Mouse (Mus musculus) liver, embryonic 13.5 days (tissue): ENCODE results near the gene Poc5. TPM values are rescaled to one million over a fixed set of nuclear protein-coding genes. Genes with fewer than 3 reads are reported as not detected.

ENCODE experiments used
- ATAC-seq: fragments of 200-750 bp; cut with Nextera tagmentation; 2 replicates; pipeline ENCODE4 v1.8.0; 2017; ENCODE audit warnings: low read depth, mild to moderate bottlenecking, moderate number of reproducible peaks, moderate library complexity
- DNase-seq: peaks from one replicate; pipeline ENCODE4 v3.0.0; 2022
- H3K27ac ChIP-seq: fragments of 300-500 bp; sonication (generic); 2 replicates; pipeline ENCODE4 v1.5.1; 2015; ENCODE audit warnings: moderate library complexity, mild to moderate bottlenecking, inconsistent platforms
- H3K27me3 ChIP-seq: fragments of 300-500 bp; sonication (generic); 2 replicates; pipeline ENCODE4 v1.6.1; 2015; ENCODE audit warnings: mild to moderate bottlenecking, inconsistent platforms
- H3K36me3 ChIP-seq: fragments of 300-500 bp; sonication (generic); 2 replicates; pipeline ENCODE4 v1.6.1; 2015; ENCODE audit warnings: mild to moderate bottlenecking, inconsistent platforms
- H3K4me1 ChIP-seq: fragments of 300-500 bp; sonication (generic); replicated peaks from 2 replicates; pipeline ENCODE4 v1.6.1; 2015; ENCODE audit warnings: inconsistent platforms
- H3K4me2 ChIP-seq: fragments of 300-500 bp; sonication (generic); 2 replicates; pipeline ENCODE4 v1.6.1; 2015; ENCODE audit warnings: inconsistent platforms, mild to moderate bottlenecking, moderate library complexity
- H3K4me3 ChIP-seq: fragments of 300-500 bp; sonication (generic); replicated peaks from 2 replicates; pipeline ENCODE4 v1.5.1; 2015; ENCODE audit warnings: mild to moderate bottlenecking, inconsistent platforms
- H3K9ac ChIP-seq: fragments of 300-500 bp; sonication (generic); 2 replicates; pipeline ENCODE4 v1.6.1; 2015; ENCODE audit warnings: mild to moderate bottlenecking, inconsistent platforms
- H3K9me3 ChIP-seq: fragments of 300-500 bp; sonication (generic); replicated peaks from 2 replicates; pipeline ENCODE4 v1.6.1; 2016; ENCODE audit warnings: inconsistent platforms
- WGBS: fragments of 180-500 bp; shearing (Covaris S2); methylation state at CpG from one replicate; pipeline ENCODE4 v1.1.7; 2015; ENCODE audit not compliant: insufficient replicate concordance; 5-methylcytosine and 5-hydroxymethylcytosine counted together
- polyA plus RNA-seq: library from polyadenylated mRNA; unstranded; fragments of >200 nt; fragmentation: Nextera tagmentation; extraction: Ambion mirVana; gene quantifications from 2 replicates; pipeline ENCODE4 v1.2.1, GENCODE M21; 2015

Gene Poc5
- 7.1 and 10.5 TPM in 2 replicates for polyA plus RNA-seq

DNA sequence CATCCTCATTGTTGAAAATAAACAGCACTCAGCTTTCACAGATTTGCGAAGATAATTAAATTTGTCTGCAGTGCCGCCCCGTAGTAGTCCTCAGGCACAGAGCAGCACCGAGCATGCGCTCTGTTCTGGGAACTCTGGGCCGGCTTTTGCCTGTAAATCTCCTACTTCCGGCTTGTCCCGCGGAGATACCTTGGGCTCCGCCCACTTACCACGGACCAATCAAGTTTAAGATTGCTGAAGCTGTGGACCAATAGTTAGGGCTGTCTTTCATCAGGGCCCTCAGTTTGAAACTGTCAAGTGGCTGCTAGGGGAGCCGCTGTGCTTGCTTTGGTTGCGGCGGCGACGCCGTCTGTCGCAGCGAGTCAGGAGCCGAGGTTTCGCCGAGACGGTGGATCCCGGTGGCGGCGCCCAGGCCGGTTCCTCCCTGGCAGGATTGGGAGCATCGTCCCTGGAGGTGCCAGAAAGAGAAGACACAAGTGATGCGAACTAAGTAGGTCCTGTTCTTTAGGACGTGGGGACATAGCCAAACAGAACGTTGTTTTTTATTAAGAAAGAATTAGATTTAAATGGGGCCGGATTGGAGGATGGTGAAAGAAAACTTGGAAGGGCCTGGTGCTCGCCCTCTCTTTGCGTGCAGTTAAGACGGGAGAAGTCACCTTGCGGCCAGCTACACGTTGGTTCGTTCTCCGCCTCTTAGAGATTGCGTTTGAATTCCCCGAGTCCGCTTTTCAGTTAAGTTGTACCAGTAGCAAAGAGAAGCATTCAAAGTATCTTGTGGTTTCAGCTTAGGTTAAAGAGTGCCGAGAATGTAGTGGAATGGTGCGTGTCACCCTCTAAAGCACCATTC is at the start of gene Poc5:
TSS of gene Poc5 (plus strand) at position 253 of the 847 bp plus-strand sequence.
- H3K27me3 ChIP-seq: no peaks in the 10 kb centered on the region
- peaks cover 31% of the 10 kb centered on the region for H3K36me3 ChIP-seq
- peak within 1 kb of the TSS; percentile 67 for H3K27ac ChIP-seq
- peak within 1 kb of the TSS; percentile 74 for H3K4me2 ChIP-seq
- no peaks in the 10 kb centered on the region for H3K9me3 ChIP-seq
- H3K4me1 ChIP-seq: peaks cover 16% of the 10 kb centered on the region
- ATAC-seq (peak; percentile 100), DNase-seq (peak; percentile 99)
- peak within 1 kb of the TSS; percentile 79 for H3K9ac ChIP-seq
- WGBS: under 1% methylated on average over 44 of the region's 44 CpGs
- H3K4me3 ChIP-seq: peak within 1 kb of the TSS; percentile 70

DNA sequence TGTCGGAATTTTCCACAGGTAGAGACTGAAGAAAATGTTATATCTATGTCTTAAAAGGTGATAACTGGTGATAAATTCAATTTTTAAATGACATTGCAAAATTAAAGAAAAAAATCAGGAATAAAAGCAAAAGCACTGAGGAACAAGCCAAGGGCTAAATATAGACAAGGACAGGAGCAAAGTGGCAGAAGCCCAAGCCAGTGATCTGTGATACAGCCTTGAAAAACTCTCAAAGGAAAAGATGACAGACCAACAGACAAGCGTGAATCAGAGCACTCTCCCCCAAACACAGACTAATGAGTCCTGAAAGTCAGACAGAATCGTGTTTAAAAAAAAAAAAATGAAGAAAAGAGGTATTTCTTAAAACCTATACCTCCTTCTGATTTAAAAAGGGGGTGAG is 46.6 kb upstream of the Poc5 start:
- Histone ChIP-seq H3K4me1 (no peaks in the 10 kb centered on the region), H3K27ac (no peak overlapping the region), H3K36me3 (no peaks in the 10 kb centered on the region), H3K4me3 (no peak overlapping the region), H3K9ac (no peak overlapping the region), H3K4me2 (no peak overlapping the region), H3K27me3 (no peaks in the 10 kb centered on the region), H3K9me3 (no peaks in the 10 kb centered on the region)
- DNase-seq (no peak), ATAC-seq (no peak)
- WGBS: 41% methylated on average over 3 of the region's 3 CpGs

DNA sequence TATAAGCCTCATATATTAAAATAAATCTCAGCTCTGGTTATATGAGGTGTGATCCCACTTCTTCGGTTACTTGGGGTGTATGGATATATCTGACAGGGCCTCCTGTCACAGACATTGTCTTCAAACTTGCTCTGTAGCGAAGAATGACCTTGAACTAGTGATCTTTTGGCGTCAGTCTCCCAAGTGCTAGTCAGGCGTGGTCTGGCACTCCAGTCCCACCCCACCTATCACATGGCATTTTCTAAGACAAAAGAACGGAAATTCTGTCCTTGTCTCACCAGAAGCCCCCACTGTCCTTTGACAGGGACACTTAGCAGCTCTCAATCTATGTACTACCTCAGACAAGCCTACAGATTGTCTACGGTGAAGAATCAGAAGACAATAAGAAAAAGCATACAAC is 43.3 kb upstream of the Poc5 start:
- Histone ChIP-seq H3K9ac (no peak overlapping the region), H3K36me3 (no peaks in the 10 kb centered on the region), H3K4me1 (no peaks in the 10 kb centered on the region), H3K9me3 (no peaks in the 10 kb centered on the region), H3K4me2 (no peak overlapping the region), H3K4me3 (no peak overlapping the region), H3K27me3 (no peaks in the 10 kb centered on the region), H3K27ac (no peak overlapping the region)
- DNase-seq (no peak), ATAC-seq (no peak)
- 54% methylated on average over 6 of the region's 6 CpGs for WGBS

DNA sequence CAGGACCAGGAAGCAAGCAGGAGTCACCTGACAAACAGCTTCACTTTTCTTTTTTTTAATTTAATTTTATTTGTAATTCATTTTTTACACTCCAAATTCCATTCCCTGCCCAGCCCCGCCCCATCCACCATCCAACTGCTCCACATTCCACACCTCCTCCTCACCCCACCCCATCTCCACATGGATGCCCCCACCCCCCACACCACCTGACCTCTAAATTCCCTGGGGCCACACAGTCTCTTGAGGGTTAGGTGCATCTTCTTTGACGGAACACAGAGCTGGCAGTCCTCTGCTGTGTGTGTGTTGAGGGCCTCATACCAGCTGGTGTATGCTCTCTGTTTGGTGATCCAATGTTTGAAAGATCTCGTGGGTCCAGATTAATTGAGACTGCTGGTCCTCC is 41.5 kb upstream of the Poc5 start:
- no peak overlapping the region for H3K27ac ChIP-seq
- no peak overlapping the region for H3K4me2 ChIP-seq
- H3K4me3 ChIP-seq: no peak overlapping the region
- no peaks in the 10 kb centered on the region for H3K36me3 ChIP-seq
- ATAC-seq: no peak
- no peaks in the 10 kb centered on the region for H3K9me3 ChIP-seq
- DNase-seq: no peak
- H3K27me3 ChIP-seq: no peaks in the 10 kb centered on the region
- no peak overlapping the region for H3K9ac ChIP-seq
- no peaks in the 10 kb centered on the region for H3K4me1 ChIP-seq
- WGBS: 40% methylated on average over 3 of the region's 3 CpGs

DNA sequence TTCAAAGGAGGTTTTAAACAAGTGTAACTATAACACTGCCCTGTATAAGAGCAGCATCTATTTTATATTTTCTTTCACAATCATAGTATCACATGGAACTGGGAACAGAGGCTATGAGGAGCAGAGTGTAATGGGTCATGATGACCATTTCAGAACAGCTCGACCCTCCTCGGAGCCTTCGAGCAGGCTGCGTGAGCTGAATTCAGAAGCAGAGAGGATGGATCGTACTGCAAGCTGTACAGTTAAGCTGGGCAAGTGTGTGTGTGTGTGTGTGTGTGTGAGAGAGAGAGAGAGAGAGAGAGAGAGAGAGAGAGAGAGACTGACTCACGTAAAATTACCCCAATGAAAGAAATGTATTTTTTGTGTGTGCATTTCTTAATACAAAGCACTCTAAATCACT is 37.9 kb upstream of the Poc5 start:
- no peak for ATAC-seq
- no peak for DNase-seq
- Histone ChIP-seq H3K9me3 (no peaks in the 10 kb centered on the region), H3K36me3 (no peaks in the 10 kb centered on the region), H3K4me1 (no peaks in the 10 kb centered on the region), H3K4me3 (no peak overlapping the region), H3K9ac (no peak overlapping the region), H3K4me2 (no peak overlapping the region), H3K27me3 (no peaks in the 10 kb centered on the region), H3K27ac (no peak overlapping the region)
- 79% methylated on average over 6 of the region's 6 CpGs for WGBS

DNA sequence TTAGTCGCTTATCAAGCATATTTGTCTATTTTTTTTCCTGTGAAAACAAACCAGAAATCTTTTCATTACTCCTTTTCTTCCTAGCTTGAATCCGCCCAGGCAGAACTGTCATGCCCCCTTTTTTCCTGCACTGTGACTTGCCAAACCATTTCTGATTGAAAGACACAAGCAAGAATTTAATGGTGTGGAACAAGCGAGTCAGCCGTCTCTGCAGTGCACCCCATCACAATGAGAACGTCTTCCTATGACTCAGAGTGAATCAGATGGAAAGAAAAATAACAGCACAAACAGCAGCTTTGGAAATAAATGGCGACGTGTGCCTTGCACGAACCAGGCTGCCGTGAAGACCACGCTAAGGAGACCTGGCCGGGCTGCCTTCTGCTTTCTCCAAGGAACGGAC is 36.8 kb upstream of the Poc5 start:
- Histone ChIP-seq H3K4me2 (no peak overlapping the region), H3K36me3 (no peaks in the 10 kb centered on the region), H3K9ac (no peak overlapping the region), H3K4me1 (no peaks in the 10 kb centered on the region), H3K9me3 (no peaks in the 10 kb centered on the region), H3K27me3 (no peaks in the 10 kb centered on the region), H3K27ac (no peak overlapping the region), H3K4me3 (no peak overlapping the region)
- ATAC-seq (no peak), DNase-seq (no peak)
- 70% methylated on average over 12 of the region's 12 CpGs for WGBS

DNA sequence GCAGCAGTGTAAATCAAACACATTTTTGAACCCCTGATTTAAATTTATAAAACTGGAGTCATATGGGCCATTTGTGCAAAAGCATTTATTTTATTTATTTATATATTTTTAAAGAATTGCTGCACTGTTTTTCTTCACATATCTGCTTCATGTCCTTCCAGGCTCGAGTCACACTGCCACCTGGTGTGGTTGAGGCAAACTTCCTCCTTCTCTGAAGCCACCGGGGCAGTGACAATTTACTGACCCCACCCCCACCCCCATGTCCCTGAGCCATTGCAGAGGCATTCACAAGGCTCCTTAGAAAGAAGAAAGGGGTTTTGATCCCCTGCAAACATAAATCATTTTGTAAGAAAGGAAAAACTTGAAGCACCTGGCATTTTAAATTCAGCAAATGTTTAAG is 12.6 kb upstream of the Poc5 start:
- no peaks in the 10 kb centered on the region for H3K36me3 ChIP-seq
- H3K4me1 ChIP-seq: no peaks in the 10 kb centered on the region
- H3K4me3 ChIP-seq: no peak overlapping the region
- WGBS: 0% methylated on average over 2 of the region's 2 CpGs
- H3K9ac ChIP-seq: no peak overlapping the region
- no peak overlapping the region for H3K27ac ChIP-seq
- H3K4me2 ChIP-seq: no peak overlapping the region
- no peaks in the 10 kb centered on the region for H3K9me3 ChIP-seq
- H3K27me3 ChIP-seq: no peaks in the 10 kb centered on the region; the same call in 1 of the 2 replicates
- ATAC-seq (no peak), DNase-seq (no peak)

DNA sequence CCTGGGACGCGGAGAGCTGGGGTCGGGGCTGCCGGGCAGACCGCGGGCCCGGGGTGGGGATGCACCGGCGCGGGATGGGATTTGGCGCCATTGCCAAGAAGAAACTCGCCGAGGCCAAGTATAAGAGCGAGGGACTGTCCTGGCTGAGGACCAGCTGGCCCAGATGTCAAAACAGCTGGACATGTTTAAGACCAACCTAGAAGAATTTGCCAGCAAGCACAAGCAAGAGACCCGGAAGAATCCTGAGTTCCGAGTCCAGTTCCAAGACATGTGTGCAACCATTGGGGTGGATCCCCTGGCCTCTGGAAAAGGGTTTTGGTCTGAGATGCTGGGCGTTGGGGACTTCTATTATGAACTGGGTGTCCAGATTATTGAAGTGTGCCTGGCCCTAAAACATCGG is 11.2 kb upstream of the Poc5 start:
- ATAC-seq: no peak
- no peaks in the 10 kb centered on the region for H3K4me1 ChIP-seq
- H3K36me3 ChIP-seq: no peaks in the 10 kb centered on the region
- H3K27ac ChIP-seq: no peak overlapping the region
- H3K4me3 ChIP-seq: no peak overlapping the region
- no peaks in the 10 kb centered on the region for H3K9me3 ChIP-seq
- H3K27me3 ChIP-seq: no peaks in the 10 kb centered on the region; the same call in 1 of the 2 replicates
- H3K9ac ChIP-seq: no peak overlapping the region
- WGBS: 82% methylated on average over 18 of the region's 18 CpGs
- H3K4me2 ChIP-seq: no peak overlapping the region
- DNase-seq: no peak

DNA sequence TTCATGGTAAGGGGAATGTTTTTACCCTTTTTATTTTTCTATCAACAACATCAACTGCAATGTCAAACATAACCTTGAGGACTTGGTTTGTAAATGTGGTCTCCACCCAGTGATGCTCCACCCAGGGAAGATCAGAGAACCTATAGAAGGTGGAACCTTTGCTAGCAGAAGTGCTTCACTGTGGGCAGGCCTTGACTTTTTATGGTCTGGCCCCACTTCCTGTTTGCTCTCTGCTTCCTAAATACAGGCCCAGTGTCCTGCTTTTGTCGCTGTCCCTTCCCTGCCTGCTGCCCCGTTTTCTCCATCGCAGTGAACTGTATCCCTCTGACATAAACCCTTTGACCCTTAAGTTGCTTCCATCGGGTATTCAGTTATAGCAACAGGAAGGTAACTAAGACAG is 10.2 kb upstream of the Poc5 start:
- Histone ChIP-seq H3K27me3 (no peaks in the 10 kb centered on the region; the same call in 1 of the 2 replicates), H3K36me3 (no peaks in the 10 kb centered on the region), H3K4me1 (no peaks in the 10 kb centered on the region), H3K27ac (no peak overlapping the region), H3K4me3 (no peak overlapping the region), H3K9me3 (no peaks in the 10 kb centered on the region), H3K9ac (no peak overlapping the region), H3K4me2 (no peak overlapping the region)
- DNase-seq (no peak), ATAC-seq (no peak)
- 31% methylated on average over 4 of the region's 4 CpGs for WGBS

DNA sequence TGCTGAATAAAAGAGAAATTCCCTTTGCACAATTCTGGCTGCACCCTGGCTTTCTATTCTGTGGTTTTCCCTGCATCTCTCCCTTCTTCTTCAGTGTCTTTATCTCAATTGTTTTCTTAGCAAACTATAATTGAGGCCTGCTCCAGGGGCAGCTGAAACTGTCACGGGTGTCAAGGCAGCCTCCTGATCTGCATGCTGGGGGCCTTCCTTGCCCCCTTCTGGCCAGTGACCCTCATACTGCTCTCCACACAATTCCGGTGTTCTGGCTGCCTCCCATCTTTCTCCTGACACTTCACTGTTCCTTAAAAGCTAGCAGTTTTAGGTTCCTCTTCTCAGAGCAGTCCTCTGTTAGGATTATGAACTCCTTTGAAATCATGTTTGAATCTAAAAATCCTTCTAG is 1.2 kb downstream of the Poc5 start:
- H3K9me3 ChIP-seq: no peaks in the 10 kb centered on the region
- peak overlapping the region; percentile 70 for H3K4me3 ChIP-seq
- no peaks in the 10 kb centered on the region for H3K27me3 ChIP-seq
- DNase-seq: no peak
- peaks cover 16% of the 10 kb centered on the region for H3K4me1 ChIP-seq
- peak overlapping the region; percentile 74 for H3K4me2 ChIP-seq
- H3K36me3 ChIP-seq: peaks cover 40% of the 10 kb centered on the region
- ATAC-seq: no peak
- WGBS: 17% methylated on average over 2 of the region's 2 CpGs
- peak overlapping the region; percentile 79 for H3K9ac ChIP-seq
- no peak overlapping the region for H3K27ac ChIP-seq

DNA sequence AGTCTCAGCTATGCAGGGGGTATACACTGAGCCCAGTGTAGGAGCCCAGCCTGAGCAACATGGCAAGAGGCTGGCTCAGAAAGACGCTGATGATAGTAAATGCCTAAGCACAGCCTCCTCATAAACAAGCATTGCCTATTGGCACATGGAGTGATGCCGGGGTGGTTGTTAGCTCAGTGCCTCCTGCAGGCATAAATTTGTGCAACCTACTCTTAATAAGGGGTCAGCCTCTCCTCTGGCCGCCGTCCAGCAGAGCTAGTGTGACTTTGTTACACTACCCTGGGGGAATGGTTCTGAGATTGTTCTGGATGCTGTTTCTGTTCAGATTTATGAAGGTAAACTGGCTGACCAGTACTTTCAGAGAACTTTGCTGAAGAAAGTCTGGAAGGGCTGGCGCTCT is 13.2 kb downstream of the Poc5 start:
- Histone ChIP-seq H3K9ac (no peak overlapping the region), H3K4me2 (no peak overlapping the region), H3K9me3 (no peaks in the 10 kb centered on the region), H3K27ac (no peak overlapping the region), H3K27me3 (no peaks in the 10 kb centered on the region), H3K4me3 (no peak overlapping the region), H3K4me1 (no peaks in the 10 kb centered on the region), H3K36me3 (peaks cover 91% of the 10 kb centered on the region)
- 88% methylated on average over 5 of the region's 5 CpGs for WGBS
- DNase-seq (no peak), ATAC-seq (no peak)

DNA sequence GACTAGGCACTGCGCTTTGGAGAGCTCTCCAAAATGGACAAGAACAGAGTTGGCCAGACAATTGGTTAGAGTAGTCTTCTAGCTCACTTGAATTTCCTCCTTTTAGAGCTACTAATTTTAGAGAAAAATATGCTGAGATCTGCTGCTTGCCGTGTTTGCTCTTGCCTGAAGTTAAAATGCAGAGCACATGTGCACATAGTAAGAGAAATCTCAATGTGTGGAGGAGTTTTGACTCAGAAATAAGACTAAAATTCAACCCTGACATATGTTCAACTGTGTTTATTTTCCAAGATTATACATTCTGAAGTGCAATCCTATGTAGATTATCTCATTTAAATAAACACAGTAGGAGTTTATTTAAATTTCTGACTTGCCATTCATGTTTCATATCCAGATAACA is 17.4 kb downstream of the Poc5 start:
- no peak overlapping the region for H3K27ac ChIP-seq
- H3K4me3 ChIP-seq: no peak overlapping the region
- WGBS: 82% methylated on average over 2 of the region's 2 CpGs
- no peak overlapping the region for H3K4me2 ChIP-seq
- H3K27me3 ChIP-seq: no peaks in the 10 kb centered on the region
- no peaks in the 10 kb centered on the region for H3K9me3 ChIP-seq
- no peak for ATAC-seq
- H3K9ac ChIP-seq: no peak overlapping the region
- peaks cover 83% of the 10 kb centered on the region for H3K36me3 ChIP-seq
- no peaks in the 10 kb centered on the region for H3K4me1 ChIP-seq
- DNase-seq: no peak
